Mouse (Mus musculus) kidney, adult 8-10 months (tissue): Measurements from ENCODE around the gene Gsg1l.

Experiments used
- DNase-seq, 2 experiments: peaks; one replicate each; pipeline ENCODE4 v3.0.0; 2022

Gene Gsg1l

GRCm38 (mm10) chr7:125846866-125847527, 235.2 kb downstream of the Gsg1l start:
- DNase-seq, result peak in 1 of 2 experiments; percentile 15

- no peak for DNase-seq
Measured at GRCm38 (mm10) chr7:125845611-125846010, 236.6 kb downstream of the Gsg1l start.

GRCm38 (mm10) chr7:125838078-125838742, 244.0 kb downstream of the Gsg1l start:
- no peak for DNase-seq

GRCm38 (mm10) chr7:125833471-125833870, 248.7 kb downstream of the Gsg1l start:
- no peak for DNase-seq

- no peak for DNase-seq
Measured at GRCm38 (mm10) chr7:125832767-125833166, 249.4 kb downstream of the Gsg1l start.

GRCm38 (mm10) chr7:125829121-125829666, 253.0 kb downstream of the Gsg1l start:
- no peak for DNase-seq

GRCm38 (mm10) chr7:125828561-125828960, 253.7 kb downstream of the Gsg1l start:
- no peak for DNase-seq
